Mouse (Mus musculus) CH12.LX (cell line): Measurements from ENCODE around the gene Ankrd33. TPM values are rescaled to one million over a fixed set of nuclear protein-coding genes. Genes with fewer than 3 reads are reported as not detected.
A peak's percentile ranks its signal among the peaks of the same experiment; 100 is the strongest.

ENCODE experiments used
- DNase-seq: peaks from one replicate; pipeline ENCODE4 v3.0.0-alpha.2; 2013; ENCODE audit errors: extremely low read depth
- H3K27ac ChIP-seq: 2 replicates; pipeline ENCODE4 v1.5.1; 2012; ENCODE audit warnings: low read depth, mild to moderate bottlenecking, control low read depth, moderate library complexity; ENCODE audit not compliant: insufficient read depth
- H3K27me3 ChIP-seq: replicated peaks from 2 replicates; pipeline ENCODE3; 2012; ENCODE audit warnings: inconsistent platforms
- H3K36me3 ChIP-seq, 2 experiments: replicated peaks in 1 of 2; 2 replicates each; pipeline versions ENCODE3 to v1.6.1; 2012; ENCODE audit warnings: inconsistent platforms in 1 of 2, low read length in 1 of 2, mild to moderate bottlenecking in 1 of 2, mixed read lengths in 1 of 2, moderate library complexity in 1 of 2; ENCODE audit not compliant: control insufficient read depth in 1 of 2, insufficient read depth in 1 of 2
- H3K4me1 ChIP-seq, 2 experiments: 2 replicates each; pipeline ENCODE4 v1.6.1; 2012; ENCODE audit warnings: inconsistent platforms in 1 of 2, moderate library complexity in 1 of 2; ENCODE audit not compliant: insufficient read depth in 2 of 2, control insufficient read depth in 1 of 2
- H3K4me2 ChIP-seq: 2 replicates; pipeline ENCODE4 v1.6.1; 2012; ENCODE audit warnings: low read depth, mild to moderate bottlenecking, control low read depth; ENCODE audit not compliant: poor library complexity, insufficient read depth, severe bottlenecking
- H3K4me3 ChIP-seq, 3 experiments: fragments of 150-350 bp in 1 of 3; sonication (generic) in 1 of 3; replicated peaks in 1 of 3; 2 replicates each; pipeline versions ENCODE3 to v1.5.1; 2011 to 2012; ENCODE audit warnings: low read depth in 2 of 3, low read length in 2 of 3, mild to moderate bottlenecking in 2 of 3, moderate library complexity in 2 of 3, control low read depth in 1 of 3, improper control_type of control experiment in 1 of 3, inconsistent platforms in 1 of 3, mixed read lengths in 1 of 3; ENCODE audit not compliant: poor library complexity in 1 of 3
- H3K79me2 ChIP-seq: replicated peaks from 2 replicates; pipeline ENCODE4 v1.6.1; 2012; ENCODE audit warnings: mild to moderate bottlenecking, moderate library complexity; ENCODE audit not compliant: control insufficient read depth, poor library complexity, insufficient read depth, severe bottlenecking; ENCODE audit errors: extremely low read depth
- H3K9ac ChIP-seq: 2 replicates; pipeline ENCODE4 v1.6.1; 2012; ENCODE audit warnings: low read depth, mild to moderate bottlenecking, control low read depth, moderate library complexity; ENCODE audit not compliant: insufficient read depth
- H3K9me3 ChIP-seq: replicated peaks from 2 replicates; pipeline ENCODE3; 2012; ENCODE audit warnings: low read length, inconsistent platforms, mixed read lengths
- CHD2 ChIP-seq: IDR thresholded peaks from 2 replicates; pipeline ENCODE4 v1.6.1; 2011; ENCODE audit warnings: low read length, improper control_type of control experiment
- CTCF ChIP-seq, 2 experiments: IDR thresholded peaks in 1 of 2; conservative IDR thresholded peaks in 1 of 2; 2 replicates each; pipeline ENCODE4 v1.5.1; 2011 to 2012; ENCODE audit warnings: low read depth in 2 of 2, low read length in 2 of 2, improper control_type of control experiment in 1 of 2, inconsistent platforms in 1 of 2, mild to moderate bottlenecking in 1 of 2, moderate library complexity in 1 of 2
- E2F4 ChIP-seq: IDR thresholded peaks from 2 replicates; pipeline ENCODE4 v1.6.1; 2011; ENCODE audit warnings: low read depth, low read length, improper control_type of control experiment; ENCODE audit not compliant: insufficient replicate concordance
- EP300 ChIP-seq: IDR thresholded peaks from 2 replicates; pipeline ENCODE4 v1.6.1; 2011; ENCODE audit warnings: low read length, improper control_type of control experiment
- ETS1 ChIP-seq: conservative IDR thresholded peaks from 2 replicates; pipeline ENCODE4 v1.6.1; 2012; ENCODE audit warnings: low read depth, mild to moderate bottlenecking, inconsistent platforms, low read length, improper control_type of control experiment, moderate library complexity
- HCFC1 ChIP-seq: IDR thresholded peaks from 2 replicates; pipeline ENCODE4 v1.6.1; 2012; ENCODE audit warnings: low read depth, mild to moderate bottlenecking, inconsistent platforms, low read length, improper control_type of control experiment
- IRF4 ChIP-seq: IDR thresholded peaks from 2 replicates; pipeline ENCODE4 v1.6.1; 2014; ENCODE audit warnings: low read depth, mild to moderate bottlenecking, inconsistent platforms, low read length, improper control_type of control experiment
- JUN ChIP-seq: IDR thresholded peaks from 2 replicates; pipeline ENCODE4 v1.6.1; 2011; ENCODE audit warnings: low read depth, mild to moderate bottlenecking, low read length, improper control_type of control experiment, moderate library complexity; ENCODE audit not compliant: insufficient read depth
- JUND ChIP-seq: conservative IDR thresholded peaks from 2 replicates; pipeline ENCODE4 v1.6.1; 2011; ENCODE audit warnings: low read depth, low read length, improper control_type of control experiment
- MAFK ChIP-seq: IDR thresholded peaks from 2 replicates; pipeline ENCODE4 v1.6.1; 2011; ENCODE audit warnings: low read length, improper control_type of control experiment; ENCODE audit not compliant: insufficient replicate concordance
- MEF2A ChIP-seq: IDR thresholded peaks from 2 replicates; pipeline ENCODE4 v1.6.1; 2014; ENCODE audit warnings: low read depth, mild to moderate bottlenecking, inconsistent platforms, low read length, improper control_type of control experiment, borderline replicate concordance
- MXI1 ChIP-seq: IDR thresholded peaks from 2 replicates; pipeline ENCODE4 v1.6.1; 2011; ENCODE audit warnings: mild to moderate bottlenecking, low read depth, low read length, improper control_type of control experiment
- MYC ChIP-seq: IDR thresholded peaks from 2 replicates; pipeline ENCODE4 v1.6.1; 2011; ENCODE audit warnings: low read depth, mild to moderate bottlenecking, improper control_type of control experiment, low read length
- NRF1 ChIP-seq: IDR thresholded peaks from 2 replicates; pipeline ENCODE4 v1.6.1; 2014; ENCODE audit warnings: low read depth, mild to moderate bottlenecking, inconsistent platforms, low read length, improper control_type of control experiment, moderate library complexity
- PAX5 ChIP-seq: IDR thresholded peaks from 2 replicates; pipeline ENCODE4 v1.6.1; 2012; ENCODE audit warnings: low read length, inconsistent platforms, mixed read lengths
- POLR2A ChIP-seq: IDR thresholded peaks from 2 replicates; pipeline ENCODE4 v1.6.1; 2011; ENCODE audit warnings: low read depth, mild to moderate bottlenecking, improper control_type of control experiment, low read length
- SMC3 ChIP-seq: IDR thresholded peaks from 2 replicates; pipeline ENCODE4 v1.6.1; 2011; ENCODE audit warnings: low read depth, low read length, improper control_type of control experiment
- TBP ChIP-seq: conservative IDR thresholded peaks from 2 replicates; pipeline ENCODE4 v1.6.1; 2011; ENCODE audit warnings: low read depth, low read length, improper control_type of control experiment
- TCF12 ChIP-seq: IDR thresholded peaks from 2 replicates; pipeline ENCODE4 v1.6.1; 2014; ENCODE audit warnings: low read depth, mild to moderate bottlenecking, inconsistent platforms, low read length, improper control_type of control experiment
- USF1 ChIP-seq: IDR thresholded peaks from 2 replicates; pipeline ENCODE4 v1.6.1; 2014; ENCODE audit warnings: low read depth, mild to moderate bottlenecking, inconsistent platforms, low read length, improper control_type of control experiment
- USF2 ChIP-seq: conservative IDR thresholded peaks from 2 replicates; pipeline ENCODE4 v1.6.1; 2011; ENCODE audit warnings: low read depth, low read length, improper control_type of control experiment
- ZC3H11A ChIP-seq: IDR thresholded peaks from 2 replicates; pipeline ENCODE4 v1.6.1; 2012; ENCODE audit warnings: low read depth, mild to moderate bottlenecking, inconsistent platforms, low read length, improper control_type of control experiment
- ZKSCAN1 ChIP-seq: IDR thresholded peaks from 2 replicates; pipeline ENCODE4 v1.6.1; 2012; ENCODE audit warnings: low read depth, inconsistent platforms, low read length, improper control_type of control experiment, borderline replicate concordance
- ZMIZ1 ChIP-seq: IDR thresholded peaks from 2 replicates; pipeline ENCODE4 v1.6.1; 2012; ENCODE audit warnings: low read depth, mild to moderate bottlenecking, inconsistent platforms, low read length, improper control_type of control experiment
- ZNF384 ChIP-seq: IDR thresholded peaks from 2 replicates; pipeline ENCODE4 v1.6.1; 2012; ENCODE audit warnings: low read depth, low read length, improper control_type of control experiment, inconsistent platforms
- dilution Hi-C: fragments of 300-500 bp; cut with MboI; formaldehyde crosslinking; loops from 2 replicates; pipeline ENCODE4 v1.14.3; 2020; ENCODE audit warnings: low sequenced_read_pairs; ENCODE audit not compliant: extremely low pct_unique_long_range_greater_than_20kb, extremely low pct_ligation_motif_present
- in situ Hi-C: fragments of 300-500 bp; cut with MboI; formaldehyde crosslinking; loops from 3 replicates; pipeline ENCODE4 v1.14.3; 2019; ENCODE audit warnings: low sequenced_read_pairs, low pct_ligation_motif_present, low pct_unique_long_range_greater_than_20kb, mixed read lengths
- polyA plus RNA-seq: library from polyadenylated mRNA; unstranded; fragments of >175 nt; gene quantifications from 2 replicates; pipeline ENCODE4 v1.2.1, GENCODE M21; 2012; ENCODE audit warnings: low read depth; ENCODE audit not compliant: insufficient read length
- total RNA-seq, 2 experiments: library from RNA; depleted of rRNA; stranded (reverse); fragments of 300-350 nt in 1 of 2; fragments of >200 nt in 1 of 2; gene quantifications; 2 replicates each; pipeline ENCODE4 v1.2.3; 2012 to 2014

Ankrd33 gene
- total and polyA plus RNA-seq, 3 experiments = not detected

GRCm38 (mm10) chr15:101138675-101139074 lies 23.1 kb downstream of the Ankrd33 start:
- H3K4me2 ChIP-seq = peak overlapping the region; percentile 41
- H3K4me1 ChIP-seq = peaks cover 23 to 85% of the 10 kb centered on the region in 2 experiments
- H3K36me3 ChIP-seq = peaks cover 0 to 33% of the 10 kb centered on the region in 2 experiments
- 0 out of 2 replicates have a peak overlapping the region, but pooled peaks have one; percentile 6 for H3K9ac ChIP-seq
- no peaks in the 10 kb centered on the region for H3K27me3 ChIP-seq
- no peaks in the 10 kb centered on the region for H3K9me3 ChIP-seq
- dilution Hi-C loops = no loop called here
- peak; percentile 79 for DNase-seq
- H3K4me3 ChIP-seq = no peak overlapping the region
- peak; percentile 94 for TF ChIP-seq JUND
- no peak for TF ChIP-seq ZMIZ1
- TF ChIP-seq IRF4 = peak; percentile 94
- no peak for TF ChIP-seq SMC3
- peak; percentile 90 for TF ChIP-seq EP300
- TF ChIP-seq MEF2A = peak; percentile 52
- 0 out of 2 replicates have a peak, but pooled peaks have one; percentile 27 for TF ChIP-seq CHD2
- no peak for TF ChIP-seq MYC
- TF ChIP-seq ZC3H11A = no peak
- no peak; the same call in 1 of the 2 replicates for TF ChIP-seq TCF12
- TF ChIP-seq POLR2A = no peak
- TF ChIP-seq TBP = no peak
- TF ChIP-seq CTCF (conservative IDR thresholded peaks at IDR 0.05 in 1 of 2, IDR thresholded peaks at IDR 0.05 in 1 of 2; ENCODE audit: low read depth in 2 of 2, low read length in 2 of 2) = 0 out of 4 replicates have a peak, but pooled peaks of 1 of the 2 experiments have one; percentile 3
- peak; percentile 77 for TF ChIP-seq JUN
- TF ChIP-seq MXI1 = no peak
- TF ChIP-seq ZNF384 = peak; percentile 74
- H3K79me2 ChIP-seq = no peaks in the 10 kb centered on the region
- H3K27ac ChIP-seq = peak overlapping the region; percentile 4; the same call in 1 of the 2 replicates
- in situ Hi-C loops = no loop called here

GRCm38 (mm10) chr15:101139885-101140284 lies 24.3 kb downstream of the Ankrd33 start:
- DNase-seq = no peak
- H3K9me3 ChIP-seq = no peaks in the 10 kb centered on the region

More at GRCm38 (mm10) chr15:101139885-101140284, 24.3 kb downstream of the Ankrd33 start:
- in situ Hi-C loops (no loop called here), dilution Hi-C loops (no loop called here)
- no peak overlapping the region for H3K27ac ChIP-seq
- H3K36me3 ChIP-seq = peaks cover 0 to 38% of the 10 kb centered on the region in 2 experiments
- no peaks in the 10 kb centered on the region for H3K27me3 ChIP-seq
- H3K4me1 ChIP-seq = peaks cover 25 to 86% of the 10 kb centered on the region in 2 experiments
- no peaks in the 10 kb centered on the region for H3K79me2 ChIP-seq
- H3K4me2 ChIP-seq = no peak overlapping the region
- H3K4me3 ChIP-seq = no peak overlapping the region
- no peak overlapping the region for H3K9ac ChIP-seq
- TF ChIP-seq CTCF (conservative IDR thresholded peaks at IDR 0.05 in 1 of 2, IDR thresholded peaks at IDR 0.05 in 1 of 2; ENCODE audit: low read depth in 2 of 2, low read length in 2 of 2) = no peak
- TF ChIP-seq IRF4 = no peak
- no peak for TF ChIP-seq MEF2A
- no peak for TF ChIP-seq E2F4
- no peak for TF ChIP-seq ETS1
- TF ChIP-seq NRF1 = no peak
- TF ChIP-seq HCFC1 = no peak
- no peak for TF ChIP-seq USF2
- no peak for TF ChIP-seq USF1
- no peak for TF ChIP-seq MAFK
- no peak for TF ChIP-seq PAX5
- TF ChIP-seq ZC3H11A = no peak
- no peak for TF ChIP-seq ZKSCAN1
- TF ChIP-seq TCF12 = no peak
